Mouse (Mus musculus) embryonic facial prominence, embryonic 12.5 days (tissue): ENCODE data around the gene Mov10. TPM values are rescaled to one million over a fixed set of nuclear protein-coding genes. Genes with fewer than 3 reads are reported as not detected.

Experiments used
- ATAC-seq: fragments of 200-750 bp; cut with Nextera tagmentation; 2 replicates; pipeline ENCODE4 v1.8.0; 2017; ENCODE audit not compliant: insufficient number of reproducible peaks, insufficient read depth, low FRiP score, low TSS enrichment
- H3K27ac ChIP-seq: fragments of 300-500 bp; sonication (generic); 2 replicates; pipeline ENCODE4 v1.5.1; 2016; ENCODE audit warnings: mild to moderate bottlenecking
- H3K27me3 ChIP-seq: fragments of 300-500 bp; sonication (generic); 2 replicates; pipeline ENCODE4 v1.6.1; 2016; ENCODE audit warnings: mild to moderate bottlenecking, moderate library complexity
- H3K36me3 ChIP-seq: fragments of 300-500 bp; sonication (generic); 2 replicates; pipeline ENCODE4 v1.6.1; 2016; ENCODE audit warnings: mild to moderate bottlenecking
- H3K4me1 ChIP-seq: fragments of 300-500 bp; sonication (generic); 2 replicates; pipeline ENCODE4 v1.6.1; 2016
- H3K4me2 ChIP-seq: fragments of 300-500 bp; sonication (generic); replicated peaks from 2 replicates; pipeline ENCODE4 v1.6.1; 2016; ENCODE audit warnings: mild to moderate bottlenecking, moderate library complexity
- H3K4me3 ChIP-seq: fragments of 300-500 bp; sonication (generic); 2 replicates; pipeline ENCODE4 v1.5.1; 2016; ENCODE audit warnings: mild to moderate bottlenecking
- H3K9ac ChIP-seq: fragments of 300-500 bp; sonication (generic); 2 replicates; pipeline ENCODE4 v1.6.1; 2016; ENCODE audit warnings: mild to moderate bottlenecking, moderate library complexity
- H3K9me3 ChIP-seq: fragments of 300-500 bp; sonication (generic); 2 replicates; pipeline ENCODE4 v1.6.1; 2016; ENCODE audit warnings: mild to moderate bottlenecking, moderate library complexity
- WGBS: fragments of 180-500 bp; shearing (Covaris S2); methylation state at CpG from one replicate; pipeline ENCODE4 v1.1.7; 2016; 5-methylcytosine and 5-hydroxymethylcytosine counted together
- polyA plus RNA-seq: library from polyadenylated mRNA; unstranded; fragments of >200 nt; fragmentation: Nextera tagmentation; extraction: Ambion mirVana; gene quantifications from 2 replicates; pipeline ENCODE4 v1.2.1, GENCODE M21; 2016

Gene Mov10
- polyA plus RNA-seq, 1 experiment from 2014 or later = 70.8 TPM

DNA sequence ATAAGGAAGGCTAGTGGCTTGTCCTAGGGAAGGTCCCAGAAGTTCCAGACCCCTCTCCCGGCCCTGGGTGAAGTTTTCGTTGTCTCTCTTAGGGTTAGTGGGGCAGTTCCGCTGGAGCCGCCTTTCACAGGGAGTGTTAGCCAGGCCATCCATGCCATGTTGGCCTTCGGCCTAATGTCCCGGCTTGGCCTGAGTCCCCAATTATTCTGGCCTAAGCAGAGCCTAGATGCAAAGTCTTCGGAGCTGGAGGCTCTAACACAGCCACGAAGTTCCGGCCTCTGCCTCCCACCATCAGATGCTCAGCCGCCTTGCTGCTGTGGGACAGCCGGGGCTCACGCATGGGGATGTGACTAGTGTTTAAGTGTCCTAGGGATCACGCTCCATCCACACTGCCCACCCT is 28.5 kb downstream of the Mov10 start:
- Histone ChIP-seq H3K4me1 (peaks cover 52% of the 10 kb centered on the region), H3K9ac (peak overlapping the region; percentile 68), H3K27ac (peak overlapping the region; percentile 89), H3K36me3 (peaks cover 21% of the 10 kb centered on the region), H3K4me3 (peak overlapping the region; percentile 59), H3K9me3 (no peaks in the 10 kb centered on the region), H3K27me3 (peaks cover 11% of the 10 kb centered on the region), H3K4me2 (peak overlapping the region; percentile 88)
- no peak for ATAC-seq
- 24% methylated on average over 13 of the region's 13 CpGs for WGBS

DNA sequence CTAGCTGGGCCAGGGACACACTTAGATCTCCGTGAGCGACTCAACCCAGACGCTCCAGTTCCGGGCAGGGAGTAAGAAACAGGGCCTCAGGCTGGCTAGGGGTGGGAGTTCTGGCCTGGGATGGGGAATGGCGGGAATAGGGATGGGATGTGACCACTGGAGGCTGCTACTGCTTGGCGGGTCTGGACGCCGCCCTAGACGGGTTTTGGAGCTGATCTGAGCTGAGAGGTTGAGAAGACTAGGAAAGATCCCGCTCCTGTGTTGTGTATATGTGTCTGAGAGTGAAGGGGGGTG is 29.1 kb downstream of the Mov10 start:
- Histone ChIP-seq H3K27ac (peak overlapping the region; percentile 89), H3K4me1 (peaks cover 48% of the 10 kb centered on the region), H3K27me3 (peaks cover 17% of the 10 kb centered on the region), H3K4me3 (peak overlapping the region; percentile 59), H3K36me3 (peaks cover 21% of the 10 kb centered on the region), H3K9ac (peak overlapping the region; percentile 68), H3K4me2 (peak overlapping the region; percentile 88), H3K9me3 (no peaks in the 10 kb centered on the region)
- 1% methylated on average over 10 of the region's 10 CpGs for WGBS
- 0 out of 2 replicates have a peak, but pooled peaks have one; percentile 0 for ATAC-seq

DNA sequence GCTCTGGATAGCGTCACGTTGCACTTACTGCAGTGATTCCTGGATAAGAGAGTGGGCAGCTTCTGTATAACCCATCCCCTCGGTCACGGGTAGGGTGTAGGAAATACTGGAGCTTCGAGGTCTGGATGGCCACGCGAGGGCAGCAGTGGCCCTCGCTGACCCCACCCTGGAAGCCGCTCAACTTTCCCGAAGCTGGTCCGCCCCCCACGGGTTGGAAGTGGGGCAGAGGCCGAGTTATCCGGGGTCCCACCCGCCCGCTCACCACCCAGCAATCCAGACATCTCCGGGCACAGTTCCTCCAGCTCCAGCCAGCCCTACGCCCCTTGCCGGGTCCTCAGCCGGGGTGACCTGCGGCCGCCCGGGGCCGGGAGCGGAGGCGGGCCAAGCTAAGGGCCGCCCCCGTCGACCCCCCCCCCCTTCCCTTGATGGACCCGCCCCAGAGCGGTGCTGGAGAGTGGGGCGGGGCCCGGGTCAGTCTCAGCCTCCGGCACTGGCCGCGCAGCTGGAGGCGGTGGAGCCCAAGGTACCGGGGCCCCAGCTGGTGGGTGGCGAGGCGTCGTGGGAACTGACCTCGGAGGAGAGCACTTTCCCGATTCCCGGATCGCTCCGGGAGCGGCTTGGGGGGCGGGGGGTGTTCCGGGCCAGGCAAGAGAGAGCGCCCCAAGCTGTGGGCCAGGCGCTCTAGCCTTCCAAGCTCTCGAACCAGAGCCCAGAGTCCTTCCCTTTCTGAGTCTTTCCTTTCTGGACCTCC is 29.6 kb downstream of the Mov10 start:
- Histone ChIP-seq H3K4me2 (peak overlapping the region; percentile 88), H3K36me3 (peaks cover 21% of the 10 kb centered on the region), H3K27me3 (peaks cover 22% of the 10 kb centered on the region), H3K9ac (peak overlapping the region; percentile 68), H3K9me3 (no peaks in the 10 kb centered on the region), H3K27ac (peak overlapping the region; percentile 89), H3K4me1 (peaks cover 43% of the 10 kb centered on the region), H3K4me3 (peak overlapping the region; percentile 59)
- ATAC-seq = peak; percentile 80
- under 1% methylated on average over 46 of the region's 52 CpGs for WGBS

DNA sequence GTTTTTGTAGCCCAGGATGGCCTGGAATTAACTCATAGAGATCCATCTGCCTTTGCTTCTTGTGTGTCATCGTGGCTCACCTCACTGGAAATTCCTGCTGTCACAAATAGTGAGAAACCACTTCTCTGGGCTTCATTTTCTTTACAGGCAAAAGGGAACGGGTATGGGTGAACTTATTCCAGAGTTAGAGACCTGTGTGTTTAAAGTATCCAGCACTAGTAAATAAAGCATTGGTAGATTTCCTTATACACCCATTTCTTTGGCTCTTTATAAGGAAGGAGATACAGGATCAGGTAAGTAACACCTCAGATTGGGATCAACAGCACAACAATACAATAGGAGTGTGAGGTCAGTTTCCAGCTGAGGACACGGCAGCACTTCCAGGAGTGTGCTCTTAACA is 30.3 kb downstream of the Mov10 start, which contains the start of gene Rhoc:
Rhoc (plus strand) TSS at position 301 of the 400 bp plus-strand sequence.
- peak within 1 kb of the TSS; percentile 68 for H3K9ac ChIP-seq
- H3K27ac ChIP-seq = peak within 1 kb of the TSS; percentile 89
- H3K4me1 ChIP-seq = peaks cover 36% of the 10 kb centered on the region
- H3K9me3 ChIP-seq = no peaks in the 10 kb centered on the region
- H3K4me2 ChIP-seq = peak within 1 kb of the TSS; percentile 88
- H3K36me3 ChIP-seq = peaks cover 14% of the 10 kb centered on the region
- WGBS = 33% methylated on average over 3 of the region's 3 CpGs
- H3K4me3 ChIP-seq = peak within 1 kb of the TSS; percentile 59
- peaks cover 29% of the 10 kb centered on the region for H3K27me3 ChIP-seq
- ATAC-seq = no peak

DNA sequence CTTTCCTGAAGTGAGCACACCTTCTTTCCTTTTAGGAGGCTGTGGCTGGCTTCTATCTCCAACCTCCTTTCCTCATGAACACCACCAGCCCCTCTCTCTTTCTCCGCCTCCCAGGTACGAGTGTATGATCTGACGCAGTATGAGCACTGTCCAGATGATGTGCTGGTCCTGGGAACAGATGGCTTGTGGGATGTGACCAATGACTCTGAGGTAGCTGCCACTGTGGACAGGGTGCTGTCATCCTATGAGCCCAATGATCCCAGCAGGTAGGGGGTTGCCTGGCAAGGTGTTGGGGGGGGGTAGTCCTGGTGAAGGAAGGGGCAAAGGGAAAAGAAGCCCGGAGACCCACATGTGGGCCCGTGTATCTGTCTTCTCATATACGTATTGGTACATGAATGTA is 33.1 kb downstream of the Mov10 start:
- no peak overlapping the region for H3K4me2 ChIP-seq
- no peak overlapping the region for H3K27ac ChIP-seq
- no peak overlapping the region for H3K9ac ChIP-seq
- no peak for ATAC-seq
- H3K27me3 ChIP-seq = peaks cover 57% of the 10 kb centered on the region
- WGBS = 92% methylated on average over 6 of the region's 6 CpGs
- H3K4me3 ChIP-seq = no peak overlapping the region
- no peaks in the 10 kb centered on the region for H3K36me3 ChIP-seq
- peaks cover 22% of the 10 kb centered on the region for H3K4me1 ChIP-seq
- no peaks in the 10 kb centered on the region for H3K9me3 ChIP-seq

DNA sequence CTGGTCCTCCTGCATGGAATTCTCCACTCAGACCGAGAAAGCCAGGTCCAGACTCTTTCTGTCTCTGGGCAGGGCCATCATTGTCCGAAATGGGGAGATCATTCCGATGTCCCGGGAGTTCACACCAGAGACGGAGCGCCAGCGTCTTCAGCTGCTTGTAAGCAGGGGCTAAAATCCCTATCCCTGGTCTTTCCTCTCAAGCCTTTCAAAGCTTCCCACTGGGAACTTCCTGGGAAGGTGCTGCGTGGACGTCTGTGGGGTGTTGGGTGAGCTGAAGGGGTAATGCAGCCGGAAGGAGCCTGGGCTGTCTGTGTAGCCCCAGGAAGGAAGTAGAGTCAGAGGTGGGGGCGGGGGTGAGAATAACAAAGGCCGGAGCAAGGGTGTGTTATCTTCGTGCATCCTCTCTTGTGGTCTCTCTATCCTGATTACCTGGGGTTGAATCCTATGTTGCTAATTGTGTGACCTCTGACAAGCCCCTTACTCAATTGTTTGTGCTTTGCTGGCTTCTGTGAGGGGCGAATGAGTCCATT is 34.3 kb downstream of the Mov10 start:
- Histone ChIP-seq H3K9ac (no peak overlapping the region), H3K9me3 (no peaks in the 10 kb centered on the region), H3K27ac (no peak overlapping the region), H3K4me1 (peaks cover 14% of the 10 kb centered on the region), H3K4me2 (no peak overlapping the region), H3K36me3 (no peaks in the 10 kb centered on the region), H3K27me3 (peaks cover 68% of the 10 kb centered on the region), H3K4me3 (no peak overlapping the region)
- no peak for ATAC-seq
- 50% methylated on average over 14 of the region's 14 CpGs for WGBS

DNA sequence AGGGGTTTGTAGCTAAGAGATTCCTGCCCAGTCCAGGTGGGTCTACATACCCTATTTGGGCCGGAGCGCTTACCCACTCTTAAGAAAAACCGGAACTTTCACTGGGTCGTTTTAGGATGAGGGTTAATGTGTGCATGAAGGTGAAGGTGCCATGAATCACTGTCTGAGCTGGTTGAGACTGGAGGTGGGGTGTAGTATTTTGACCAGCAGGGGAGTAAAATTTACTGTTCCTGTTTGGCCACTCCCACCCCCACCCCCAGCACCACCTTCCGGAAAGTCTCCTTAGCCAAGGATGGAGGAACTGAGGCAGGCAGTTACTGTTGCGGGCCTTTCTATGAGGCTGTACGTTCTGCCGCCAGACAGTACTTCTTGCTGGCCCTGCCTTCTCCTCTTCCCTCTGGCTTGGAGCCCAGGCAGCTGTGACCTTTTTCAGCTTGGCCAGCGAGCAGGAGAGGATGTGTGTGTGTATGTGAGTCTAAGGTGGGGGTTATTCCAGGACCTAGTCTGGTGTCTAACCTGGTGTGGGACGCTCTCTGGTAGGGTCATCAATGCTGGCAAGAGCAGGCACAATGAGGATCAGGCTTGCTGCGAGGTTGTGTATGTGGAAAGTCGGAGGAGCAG is 36.2 kb downstream of the Mov10 start:
- Histone ChIP-seq H3K9me3 (no peaks in the 10 kb centered on the region), H3K4me1 (peaks cover 14% of the 10 kb centered on the region), H3K4me3 (peak overlapping the region; percentile 47), H3K4me2 (peak overlapping the region; percentile 95), H3K27ac (no peak overlapping the region), H3K9ac (no peak overlapping the region), H3K27me3 (peaks cover 87% of the 10 kb centered on the region), H3K36me3 (no peaks in the 10 kb centered on the region)
- 12% methylated on average over 12 of the region's 12 CpGs for WGBS
- no peak for ATAC-seq

DNA sequence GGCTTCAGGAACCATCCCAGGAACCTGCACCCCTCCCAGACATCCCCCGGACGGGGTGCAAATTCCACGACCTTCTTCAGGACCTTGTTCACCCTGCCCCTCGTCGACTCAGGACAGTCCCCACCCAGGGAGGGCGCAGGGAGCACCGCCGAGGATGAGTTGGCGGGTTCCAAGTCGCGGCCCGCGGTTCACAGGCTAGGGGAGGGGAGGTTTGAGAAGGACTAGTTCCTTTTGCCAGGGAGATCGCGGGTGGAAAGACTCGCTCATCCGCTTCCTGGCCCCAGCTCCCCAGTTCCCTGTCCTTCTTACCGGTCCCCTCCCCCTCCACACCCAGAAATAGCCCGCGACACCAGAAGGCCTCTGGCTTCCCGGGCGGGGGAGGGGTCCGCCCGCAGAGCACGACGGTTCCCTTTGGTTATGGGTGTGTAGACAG is 36.9 kb downstream of the Mov10 start, which contains the start of gene Fam19a3:
Fam19a3 (minus strand) TSS at position 370 of the 433 bp plus-strand sequence.
- 0% methylated on average over 26 of the region's 26 CpGs for WGBS
- peaks cover 94% of the 10 kb centered on the region for H3K27me3 ChIP-seq
- no peaks in the 10 kb centered on the region for H3K36me3 ChIP-seq
- peaks cover 14% of the 10 kb centered on the region for H3K4me1 ChIP-seq
- peak within 1 kb of the TSS; percentile 47 for H3K4me3 ChIP-seq
- H3K27ac ChIP-seq = no peak within 1 kb of the TSS
- H3K9me3 ChIP-seq = no peaks in the 10 kb centered on the region
- ATAC-seq = no peak
- peak within 1 kb of the TSS; percentile 95 for H3K4me2 ChIP-seq
- H3K9ac ChIP-seq = peak within 1 kb of the TSS; percentile 36

DNA sequence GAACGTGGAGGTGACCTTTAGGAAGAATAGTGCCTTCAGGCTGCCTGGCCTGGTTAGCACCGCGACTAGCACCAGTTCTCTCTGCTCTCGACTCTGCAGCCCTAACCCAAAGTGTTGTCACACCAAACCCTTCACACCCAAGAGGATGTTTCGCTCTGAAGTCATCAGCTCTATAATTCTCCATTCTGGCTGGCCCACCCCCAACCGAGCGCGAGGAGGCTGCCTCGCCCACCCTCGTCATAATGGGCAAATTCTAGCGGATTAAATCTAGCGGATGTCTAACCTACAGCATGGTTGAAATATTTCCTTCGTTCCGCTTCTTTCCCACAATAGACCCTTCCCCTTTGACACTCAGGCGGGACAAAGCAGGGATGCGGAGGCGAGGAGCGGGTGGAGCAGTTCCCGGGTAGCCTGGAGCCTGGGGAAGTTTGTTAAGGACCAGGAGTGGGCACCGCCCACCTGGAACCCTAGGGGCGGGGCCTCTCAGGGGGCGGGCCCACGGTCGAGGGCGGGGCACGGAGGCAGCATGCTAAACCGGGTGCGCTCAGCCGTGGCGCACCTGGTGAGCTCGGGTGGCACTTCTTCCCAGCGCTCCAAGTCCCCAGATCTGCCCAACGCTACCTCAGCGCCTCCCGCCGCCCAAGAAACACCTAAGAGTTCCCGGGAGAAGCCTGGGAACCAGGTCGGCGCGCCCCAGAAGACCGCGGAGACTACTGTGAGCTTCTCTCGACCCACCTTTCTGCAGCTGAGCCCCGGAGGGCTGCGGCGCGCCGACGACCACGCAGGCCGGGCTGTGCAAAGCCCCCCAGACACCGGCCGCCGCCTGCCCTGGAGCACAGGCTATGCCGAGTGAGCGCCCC is 37.6 kb downstream of the Mov10 start, which contains the start of gene Ppm1j:
Ppm1j (plus strand) TSS at position 496 of the 860 bp plus-strand sequence.
- Histone ChIP-seq H3K4me1 (peaks cover 14% of the 10 kb centered on the region), H3K9me3 (no peaks in the 10 kb centered on the region), H3K4me2 (peak within 1 kb of the TSS; percentile 95), H3K27ac (no peak within 1 kb of the TSS), H3K9ac (peak within 1 kb of the TSS; percentile 36), H3K36me3 (no peaks in the 10 kb centered on the region), H3K27me3 (peaks cover 98% of the 10 kb centered on the region), H3K4me3 (peak within 1 kb of the TSS; percentile 47)
- ATAC-seq = peak; percentile 20; the same call in 1 of the 2 replicates
- WGBS = 1% methylated on average over 56 of the region's 56 CpGs

DNA sequence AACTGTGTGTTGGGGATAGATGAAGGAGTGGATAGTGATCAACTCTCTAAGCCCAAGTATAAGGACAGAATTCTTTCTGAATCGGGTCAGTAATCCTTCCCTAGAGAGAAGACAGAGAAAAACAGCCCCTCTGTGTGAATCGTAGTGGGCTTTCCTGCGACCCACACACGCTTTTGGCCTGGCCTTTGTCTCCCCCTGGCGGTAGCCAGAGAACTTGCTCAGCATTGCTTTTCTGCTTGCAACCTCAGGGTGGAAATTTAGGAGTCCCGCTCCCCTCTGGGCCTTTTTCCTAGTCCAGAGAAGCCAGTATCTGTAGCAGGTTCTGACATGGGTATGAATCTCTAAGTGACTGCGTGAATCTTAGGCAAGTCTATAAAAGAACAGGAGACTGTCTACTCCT is 38.4 kb downstream of the Mov10 start:
- WGBS = 1% methylated on average over 7 of the region's 7 CpGs
- no peak for ATAC-seq

DNA sequence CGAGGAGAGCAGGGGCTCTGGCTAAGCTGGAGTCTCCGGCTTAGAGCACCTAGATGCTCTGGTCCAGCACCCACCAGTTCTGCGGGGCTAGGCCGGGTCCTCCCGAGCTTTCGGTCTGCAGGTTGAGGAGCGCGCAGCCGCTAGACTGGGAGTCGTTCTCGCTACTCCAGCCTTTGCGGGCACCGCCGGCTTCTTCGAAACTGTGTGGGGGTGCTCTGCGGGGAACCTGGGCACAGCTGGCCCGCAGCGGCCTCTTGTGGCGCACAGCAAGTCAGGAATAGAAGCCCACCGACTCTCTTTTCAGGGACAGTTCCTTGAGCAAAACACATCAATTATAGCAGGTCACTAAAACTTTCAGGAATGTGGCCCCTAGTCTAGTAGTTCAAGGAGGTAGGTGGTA is 41.0 kb downstream of the Mov10 start:
- under 1% methylated on average over 20 of the region's 20 CpGs for WGBS
- Histone ChIP-seq H3K4me2 (peak overlapping the region; percentile 68), H3K4me1 (peaks cover 14% of the 10 kb centered on the region), H3K36me3 (no peaks in the 10 kb centered on the region), H3K27ac (no peak overlapping the region), H3K4me3 (peak overlapping the region; percentile 41), H3K9ac (peak overlapping the region; percentile 40), H3K27me3 (peaks cover 69% of the 10 kb centered on the region), H3K9me3 (no peaks in the 10 kb centered on the region)
- no peak for ATAC-seq

More for the DNA sequence above, 38.4 kb downstream of the Mov10 start:
- no peaks in the 10 kb centered on the region for H3K9me3 ChIP-seq
- H3K4me2 ChIP-seq = peak overlapping the region; percentile 95; the same call in 1 of the 2 replicates
- no peak overlapping the region for H3K27ac ChIP-seq
- no peak overlapping the region for H3K4me3 ChIP-seq
- H3K4me1 ChIP-seq = peaks cover 14% of the 10 kb centered on the region
- no peak overlapping the region for H3K9ac ChIP-seq
- no peaks in the 10 kb centered on the region for H3K36me3 ChIP-seq
- peaks cover 95% of the 10 kb centered on the region for H3K27me3 ChIP-seq
